Mouse (Mus musculus) cerebellum, postnatal 36 days (tissue): Measurements from ENCODE around the gene Slc10a7.
A peak's percentile ranks its signal among the peaks of the same experiment; 100 is the strongest.

Source experiments
- DNase-seq, 2 experiments: peaks; one replicate each; pipeline ENCODE4 v3.0.0; 2021 to 2022; ENCODE audit warnings: mixed read lengths in 2 of 2

Slc10a7 gene

DNA sequence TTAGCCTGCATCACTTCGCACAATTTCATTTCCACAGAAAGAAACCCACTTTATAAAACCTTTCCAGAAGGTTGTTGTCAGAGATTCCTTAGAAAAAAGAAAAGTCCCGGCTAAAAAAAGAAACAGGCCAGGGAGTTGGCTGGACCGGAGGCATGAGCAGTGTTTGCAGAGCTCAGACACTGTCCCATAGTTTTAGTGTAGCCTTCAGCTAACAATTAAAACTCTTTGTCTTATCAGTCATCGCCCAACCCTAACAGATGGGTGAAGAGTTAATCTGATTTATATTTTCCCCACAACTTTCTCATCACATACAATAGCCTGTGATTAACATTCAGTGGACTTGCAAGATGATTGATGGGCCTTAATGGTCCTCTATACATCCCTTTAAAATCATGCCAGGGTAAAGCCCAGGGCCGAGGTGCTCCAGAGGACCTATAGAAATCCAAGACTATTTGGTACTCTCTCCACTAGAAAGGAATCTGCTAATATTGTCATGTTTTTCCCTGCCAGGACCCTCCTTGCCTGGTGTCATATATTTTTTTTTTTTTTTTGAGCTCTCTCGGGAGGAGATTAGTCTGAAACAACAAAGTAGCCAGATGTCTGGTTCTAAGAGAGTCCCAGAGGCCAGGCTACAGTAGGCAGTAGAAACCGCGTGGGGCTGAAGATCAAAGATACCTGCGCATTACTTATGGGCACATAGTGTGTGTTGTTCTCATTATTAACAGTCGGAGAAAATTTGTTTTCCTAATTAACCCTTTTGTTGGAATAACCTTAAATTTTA, 41.0 kb downstream of the Slc10a7 start:
- no peak for DNase-seq

DNA sequence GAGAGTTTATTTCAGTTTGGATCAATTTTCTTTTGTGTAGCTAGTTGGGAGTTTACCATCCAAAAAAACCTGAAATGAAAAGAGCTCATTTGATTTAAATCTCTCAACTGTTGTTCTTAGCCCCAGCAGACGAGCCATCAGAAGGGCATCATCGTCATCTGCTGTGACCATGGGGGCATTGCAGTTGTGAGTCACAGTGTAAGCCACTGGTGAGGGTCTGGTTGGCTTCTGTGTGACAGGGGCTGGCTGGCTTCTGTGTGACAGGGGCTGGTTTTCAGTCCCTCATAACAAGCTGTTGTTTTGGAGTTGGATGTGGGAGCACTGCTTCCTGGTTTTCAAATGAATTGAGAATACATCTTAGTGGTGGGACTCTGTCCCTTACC, 41.6 kb downstream of the Slc10a7 start:
- no peak for DNase-seq

- no peak for DNase-seq
Measured at GRCm38 (mm10) chr8:78555817-78556216, 46.7 kb downstream of the Slc10a7 start.

DNA sequence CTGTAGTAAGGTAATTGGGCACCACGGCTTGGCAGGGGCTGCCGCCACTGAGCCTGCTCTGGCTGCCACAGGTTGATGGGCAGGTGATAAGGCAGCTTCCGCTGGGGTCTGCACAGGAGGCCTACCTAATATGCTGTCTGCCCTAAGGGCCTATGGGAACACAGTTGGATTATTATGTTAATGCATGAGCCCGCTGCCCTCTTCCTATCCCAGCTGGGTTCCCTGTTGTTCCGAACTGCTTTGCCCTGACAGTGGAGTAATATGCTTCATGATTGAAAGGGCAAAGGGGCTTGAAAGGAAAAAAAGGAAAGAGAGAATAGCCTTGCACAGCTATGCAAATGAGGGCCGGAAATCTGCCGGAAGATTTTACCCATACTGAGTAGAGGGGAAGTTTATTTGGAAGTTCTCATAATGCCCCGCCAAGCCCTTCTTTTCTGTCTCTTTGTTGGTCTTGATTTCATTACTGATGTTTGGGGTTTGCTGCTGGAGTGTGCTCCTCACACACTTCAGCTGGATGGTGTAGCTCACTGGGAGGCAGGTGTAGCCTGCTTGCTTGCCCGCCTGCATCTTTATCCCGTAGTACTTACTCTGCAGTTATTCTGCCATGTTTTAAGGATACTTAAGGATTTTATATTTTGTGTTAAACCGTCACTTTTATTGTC, 47.8 kb downstream of the Slc10a7 start:
- no peak for DNase-seq

- DNase-seq: no peak
Measured at GRCm38 (mm10) chr8:78561620-78562019, 52.5 kb downstream of the Slc10a7 start.

GRCm38 (mm10) chr8:78563466-78564058, 54.4 kb downstream of the Slc10a7 start:
- DNase-seq: no peak

DNA sequence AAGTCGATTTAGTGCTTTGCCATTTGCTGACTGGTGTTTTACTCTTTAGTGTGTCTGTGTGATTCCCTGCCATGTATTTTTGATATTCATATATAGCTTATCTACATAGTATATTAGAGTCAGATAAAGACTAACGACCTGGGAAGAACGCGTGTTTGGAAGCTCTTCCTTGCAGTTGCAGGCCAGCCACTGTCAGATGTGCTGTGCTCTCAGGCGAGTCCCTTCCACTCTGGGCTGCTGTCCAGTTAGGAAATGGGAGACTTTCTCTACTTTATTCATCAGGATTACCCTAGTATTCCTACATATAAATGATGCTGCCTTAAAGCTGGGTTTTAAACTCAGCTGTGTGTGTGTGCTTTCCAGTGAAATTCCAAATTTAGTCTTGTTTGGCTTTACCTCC, 55.1 kb downstream of the Slc10a7 start:
- DNase-seq: no peak

DNA sequence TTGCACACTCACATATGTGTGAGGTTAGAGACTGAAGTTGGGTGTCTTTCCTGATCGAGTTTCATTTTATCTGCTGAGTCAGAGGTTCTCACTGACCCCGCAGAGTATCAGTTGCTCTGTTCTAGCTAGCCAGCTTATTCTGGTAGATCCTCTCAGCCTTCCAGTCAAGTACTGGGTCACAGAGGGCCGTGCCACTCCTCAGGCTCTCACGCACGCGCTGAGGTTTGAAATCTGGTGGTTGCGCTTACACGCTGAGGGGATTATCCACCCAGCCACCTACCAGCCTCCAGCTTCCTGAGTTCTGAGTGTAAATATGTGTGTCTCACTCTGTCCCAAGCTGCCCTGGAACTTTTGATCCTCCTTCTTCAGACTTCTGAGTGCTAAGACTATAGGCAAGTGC, 59.0 kb downstream of the Slc10a7 start:
- no peak for DNase-seq

DNA sequence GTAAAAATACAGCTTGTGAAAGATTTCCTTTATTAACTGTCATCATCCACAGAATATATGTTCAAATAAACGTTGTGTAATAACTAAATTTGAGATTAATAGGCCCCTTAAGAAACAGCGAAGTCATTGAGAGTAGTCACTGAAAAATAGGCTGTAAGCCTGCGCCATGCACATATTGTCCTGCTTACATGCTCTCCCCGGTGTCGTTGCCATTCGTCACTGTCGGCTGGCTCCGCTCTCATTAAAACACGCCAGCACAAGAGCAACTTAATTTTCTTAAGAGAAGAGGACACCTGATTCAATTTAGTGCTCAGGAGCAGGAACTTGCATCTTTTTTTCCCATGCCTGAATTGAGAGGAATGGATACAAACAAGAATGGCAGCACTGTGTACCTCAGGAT, 62.4 kb downstream of the Slc10a7 start:
- DNase-seq: no peak

DNA sequence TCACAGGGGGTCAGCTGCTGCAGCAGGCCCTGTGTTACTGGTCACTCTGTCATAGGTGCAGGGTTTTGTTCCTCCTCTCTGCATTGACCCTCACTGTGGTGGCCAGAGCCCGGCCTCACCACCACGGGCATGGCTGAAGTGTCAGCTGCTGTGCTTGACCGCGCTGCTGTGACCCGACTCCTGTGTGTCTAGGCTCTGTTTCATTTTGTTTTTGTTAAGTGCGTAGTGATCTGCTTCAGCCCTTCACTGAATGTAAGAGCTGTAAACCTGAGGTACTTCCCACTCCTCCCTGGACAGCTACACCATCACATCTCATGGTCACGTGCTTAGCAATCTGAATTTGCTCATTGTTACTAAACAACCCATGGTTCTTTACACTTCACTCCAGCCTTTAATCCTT, 65.1 kb downstream of the Slc10a7 start:
- DNase-seq: no peak

DNA sequence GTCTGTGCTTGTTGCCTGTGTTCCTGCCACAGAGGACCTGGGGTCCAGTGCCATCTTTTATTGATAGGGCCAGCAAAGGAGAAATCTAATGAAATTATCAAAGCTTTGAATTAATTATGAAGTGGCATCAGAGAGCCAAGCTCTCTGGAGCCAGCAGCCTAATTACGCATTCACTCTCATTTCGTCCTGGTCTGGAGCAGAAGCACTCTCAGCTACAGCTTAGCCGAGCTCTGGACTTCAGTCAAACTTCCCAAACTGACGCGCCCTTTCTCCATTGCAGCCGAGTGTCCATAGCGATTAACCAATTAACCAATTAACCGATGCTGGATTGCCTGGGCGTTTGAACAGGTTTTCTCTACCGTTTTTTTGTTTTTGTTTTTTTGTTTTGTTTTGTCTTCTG, 68.4 kb downstream of the Slc10a7 start:
- no peak for DNase-seq

- no peak for DNase-seq
Measured at GRCm38 (mm10) chr8:78578036-78578435, 68.9 kb downstream of the Slc10a7 start.

DNA sequence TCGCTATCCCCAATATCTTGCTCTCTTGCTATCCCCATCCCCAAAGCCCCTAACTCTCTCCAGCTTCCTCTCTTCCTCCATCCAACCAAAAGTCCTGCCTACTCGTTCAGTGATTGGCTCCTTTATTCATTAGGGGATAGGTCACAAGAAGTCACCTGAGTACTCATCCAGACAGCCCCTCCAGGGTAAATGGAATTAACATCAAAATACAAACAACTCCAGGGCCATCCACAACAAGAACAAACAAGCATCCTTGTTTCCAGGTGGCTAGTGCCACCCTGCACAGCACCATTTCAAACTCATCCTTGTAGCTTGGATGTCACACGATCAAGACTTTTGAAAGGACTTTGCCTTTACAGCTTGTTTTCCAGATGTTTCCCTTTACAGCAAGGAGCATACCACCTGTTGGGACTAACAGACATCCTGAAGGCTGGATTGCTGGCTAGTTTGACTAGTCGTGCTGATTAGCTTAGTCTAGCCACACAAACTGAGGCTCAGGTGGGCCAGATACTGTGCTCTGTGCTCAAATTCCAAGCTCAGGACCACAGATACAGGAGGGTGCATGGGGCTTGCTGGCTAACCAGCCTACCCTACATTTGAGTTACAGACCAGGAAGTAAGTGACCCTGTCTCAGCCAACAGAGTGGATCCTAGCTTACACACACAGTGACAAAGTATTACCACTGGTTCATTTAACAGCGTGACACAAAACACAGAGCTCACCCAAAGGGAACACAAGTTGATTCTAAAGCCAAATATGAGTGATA, 75.0 kb downstream of the Slc10a7 start:
- DNase-seq: no peak

DNA sequence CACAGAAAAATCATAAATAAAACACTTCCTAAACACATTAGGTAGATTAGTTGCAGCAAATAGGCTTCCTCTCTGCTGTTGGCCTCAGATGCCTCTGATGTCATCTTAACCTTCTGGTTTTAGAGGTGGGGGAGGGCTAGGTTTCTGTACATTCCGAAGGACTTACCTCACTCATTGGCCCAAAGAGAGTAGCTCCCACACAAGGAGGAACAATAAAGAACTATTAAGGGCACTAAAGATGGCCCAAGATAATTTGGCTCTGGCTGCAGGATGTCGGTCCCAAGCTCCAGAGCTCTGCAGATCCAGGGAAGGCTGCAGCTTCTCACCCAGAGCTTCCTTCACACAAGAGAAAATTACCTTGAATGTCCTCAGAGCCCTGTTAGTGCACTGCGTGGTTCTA, 75.7 kb downstream of the Slc10a7 start:
- no peak for DNase-seq

- DNase-seq: peak in 1 of 2 experiments; percentile 7
Measured at GRCm38 (mm10) chr8:78595481-78595908, 86.3 kb downstream of the Slc10a7 start.

- DNase-seq: peak in 1 of 2 experiments; percentile 7
Measured at GRCm38 (mm10) chr8:78598237-78598636, 89.1 kb downstream of the Slc10a7 start.

DNA sequence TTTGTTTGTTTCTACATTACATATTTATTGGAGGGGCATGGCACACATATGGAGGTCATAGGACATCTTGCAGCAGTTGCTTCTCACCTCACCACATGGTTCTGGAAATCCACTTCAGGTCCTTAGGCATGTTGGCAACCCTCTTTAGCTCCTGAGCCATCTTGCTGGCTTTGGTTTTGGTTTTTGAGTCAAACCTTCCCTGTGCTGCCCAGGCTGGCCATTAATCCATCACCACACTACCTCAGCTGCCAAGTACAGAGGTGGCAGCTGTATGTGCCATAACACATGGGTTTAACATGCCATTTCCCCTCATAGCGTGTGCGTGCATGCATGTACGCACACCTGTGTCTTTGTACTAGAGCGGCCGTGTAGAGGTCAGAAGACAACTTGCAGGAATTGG, 93.9 kb downstream of the Slc10a7 start:
- DNase-seq: no peak

- no peak for DNase-seq
Measured at GRCm38 (mm10) chr8:78604426-78604825, 95.3 kb downstream of the Slc10a7 start.

DNA sequence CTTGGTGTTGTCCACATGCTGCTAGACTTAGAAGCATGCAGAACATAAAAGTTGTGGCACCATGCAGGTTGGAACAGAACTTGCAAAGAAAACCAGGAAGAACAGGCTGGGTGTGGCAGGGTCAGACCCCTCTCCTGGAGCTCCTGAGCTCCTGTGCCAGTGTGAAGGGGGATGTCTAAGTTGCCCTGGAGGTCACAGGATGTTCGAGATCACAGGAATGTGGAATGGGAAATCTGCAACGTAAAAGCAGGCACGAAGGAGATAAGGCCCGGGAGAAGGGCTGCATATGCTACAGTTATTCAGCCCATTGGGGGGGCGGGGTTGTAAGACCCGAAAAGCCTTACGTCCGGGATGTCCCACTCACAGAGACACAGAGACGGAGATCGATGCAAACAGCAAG, 100.2 kb downstream of the Slc10a7 start:
- DNase-seq: no peak

DNA sequence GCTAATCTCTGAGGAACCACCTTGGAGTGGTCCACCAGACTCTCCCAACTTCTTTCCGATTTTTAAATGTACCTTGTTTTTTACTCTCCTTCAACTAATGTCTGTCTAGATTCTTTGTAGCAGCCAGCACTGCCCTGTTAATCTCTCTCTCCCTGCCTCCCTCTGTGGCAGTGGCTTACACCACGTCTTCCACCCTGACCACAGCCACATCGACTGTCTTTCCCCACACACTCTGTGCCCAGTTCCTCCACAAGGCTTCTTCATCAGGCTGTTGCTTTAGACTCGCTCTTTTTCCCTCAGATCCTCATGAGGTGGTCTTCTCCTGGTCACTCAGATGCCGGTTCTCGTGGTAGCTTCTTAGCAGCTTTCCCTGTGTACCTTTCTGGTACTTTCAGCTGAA, 101.9 kb downstream of the Slc10a7 start:
- no peak for DNase-seq

- DNase-seq: no peak
Measured at GRCm38 (mm10) chr8:78622362-78622761, 113.2 kb downstream of the Slc10a7 start.

- DNase-seq: no peak
Measured at GRCm38 (mm10) chr8:78623972-78624371, 114.8 kb downstream of the Slc10a7 start.

DNA sequence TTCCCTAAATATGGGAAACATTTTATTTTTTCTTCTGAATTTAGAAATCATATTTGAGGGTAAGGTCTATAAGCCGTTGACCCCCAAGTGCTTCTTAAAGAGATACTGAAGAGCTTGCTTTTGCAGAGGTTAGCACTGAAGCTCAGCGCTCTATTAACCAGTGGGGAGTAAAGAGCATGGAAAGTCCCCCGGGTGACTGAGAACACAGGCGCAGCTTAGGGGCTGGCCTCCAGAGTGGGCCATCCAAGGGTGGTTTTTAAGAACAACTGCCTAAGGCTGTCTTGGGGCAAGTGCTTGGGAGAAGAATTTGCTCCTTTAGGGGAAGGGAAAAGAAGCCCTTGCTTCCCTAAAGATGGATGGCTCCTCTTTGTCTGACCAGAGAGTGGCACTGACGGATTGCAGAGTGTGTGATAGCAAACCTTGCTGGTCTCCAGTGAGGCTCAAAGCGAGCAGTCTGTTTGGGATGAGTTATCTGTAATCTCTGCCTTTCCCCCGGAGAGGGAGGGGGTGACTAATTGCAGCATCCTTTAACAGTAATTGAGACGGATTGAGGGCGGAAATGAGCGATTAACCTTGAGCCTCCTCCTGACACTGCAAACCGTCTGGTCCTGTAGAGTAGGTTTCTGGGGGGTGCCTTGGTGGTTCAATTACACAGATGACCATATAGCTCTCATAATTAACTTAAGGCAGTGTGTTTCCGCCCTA, 115.7 kb downstream of the Slc10a7 start:
- no peak for DNase-seq
